Mouse (Mus musculus) CH12.LX (cell line): ENCODE data around the gene Adnp. TPM values are rescaled to one million over a fixed set of nuclear protein-coding genes. Genes with fewer than 3 reads are reported as not detected.

Experiments
- DNase-seq: peaks from one replicate; pipeline ENCODE4 v3.0.0-alpha.2; 2013; ENCODE audit errors: extremely low read depth
- H3K27ac ChIP-seq: 2 replicates; pipeline ENCODE4 v1.5.1; 2012; ENCODE audit warnings: low read depth, mild to moderate bottlenecking, control low read depth, moderate library complexity; ENCODE audit not compliant: insufficient read depth
- H3K27me3 ChIP-seq: replicated peaks from 2 replicates; pipeline ENCODE3; 2012; ENCODE audit warnings: inconsistent platforms
- H3K36me3 ChIP-seq, 2 experiments: replicated peaks in 1 of 2; 2 replicates each; pipeline versions ENCODE3 to v1.6.1; 2012; ENCODE audit warnings: inconsistent platforms in 1 of 2, low read length in 1 of 2, mild to moderate bottlenecking in 1 of 2, mixed read lengths in 1 of 2, moderate library complexity in 1 of 2; ENCODE audit not compliant: control insufficient read depth in 1 of 2, insufficient read depth in 1 of 2
- H3K4me1 ChIP-seq, 2 experiments: 2 replicates each; pipeline ENCODE4 v1.6.1; 2012; ENCODE audit warnings: inconsistent platforms in 1 of 2, moderate library complexity in 1 of 2; ENCODE audit not compliant: insufficient read depth in 2 of 2, control insufficient read depth in 1 of 2
- H3K4me2 ChIP-seq: 2 replicates; pipeline ENCODE4 v1.6.1; 2012; ENCODE audit warnings: low read depth, mild to moderate bottlenecking, control low read depth; ENCODE audit not compliant: poor library complexity, insufficient read depth, severe bottlenecking
- H3K4me3 ChIP-seq, 3 experiments: fragments of 150-350 bp in 1 of 3; sonication (generic) in 1 of 3; replicated peaks in 1 of 3; 2 replicates each; pipeline versions ENCODE3 to v1.5.1; 2011 to 2012; ENCODE audit warnings: low read depth in 2 of 3, low read length in 2 of 3, mild to moderate bottlenecking in 2 of 3, moderate library complexity in 2 of 3, control low read depth in 1 of 3, improper control_type of control experiment in 1 of 3, inconsistent platforms in 1 of 3, mixed read lengths in 1 of 3; ENCODE audit not compliant: poor library complexity in 1 of 3
- H3K79me2 ChIP-seq: replicated peaks from 2 replicates; pipeline ENCODE4 v1.6.1; 2012; ENCODE audit warnings: mild to moderate bottlenecking, moderate library complexity; ENCODE audit not compliant: control insufficient read depth, poor library complexity, insufficient read depth, severe bottlenecking; ENCODE audit errors: extremely low read depth
- H3K9ac ChIP-seq: 2 replicates; pipeline ENCODE4 v1.6.1; 2012; ENCODE audit warnings: low read depth, mild to moderate bottlenecking, control low read depth, moderate library complexity; ENCODE audit not compliant: insufficient read depth
- H3K9me3 ChIP-seq: replicated peaks from 2 replicates; pipeline ENCODE3; 2012; ENCODE audit warnings: low read length, inconsistent platforms, mixed read lengths
- BHLHE40 ChIP-seq: IDR thresholded peaks from 2 replicates; pipeline ENCODE4 v1.6.1; 2011; ENCODE audit warnings: mild to moderate bottlenecking, low read depth, low read length, improper control_type of control experiment
- CTCF ChIP-seq, 2 experiments: IDR thresholded peaks in 1 of 2; conservative IDR thresholded peaks in 1 of 2; 2 replicates each; pipeline ENCODE4 v1.5.1; 2011 to 2012; ENCODE audit warnings: low read depth in 2 of 2, low read length in 2 of 2, improper control_type of control experiment in 1 of 2, inconsistent platforms in 1 of 2, mild to moderate bottlenecking in 1 of 2, moderate library complexity in 1 of 2
- E2F4 ChIP-seq: IDR thresholded peaks from 2 replicates; pipeline ENCODE4 v1.6.1; 2011; ENCODE audit warnings: low read depth, low read length, improper control_type of control experiment; ENCODE audit not compliant: insufficient replicate concordance
- ETS1 ChIP-seq: conservative IDR thresholded peaks from 2 replicates; pipeline ENCODE4 v1.6.1; 2012; ENCODE audit warnings: low read depth, mild to moderate bottlenecking, inconsistent platforms, low read length, improper control_type of control experiment, moderate library complexity
- IRF4 ChIP-seq: IDR thresholded peaks from 2 replicates; pipeline ENCODE4 v1.6.1; 2014; ENCODE audit warnings: low read depth, mild to moderate bottlenecking, inconsistent platforms, low read length, improper control_type of control experiment
- JUND ChIP-seq: conservative IDR thresholded peaks from 2 replicates; pipeline ENCODE4 v1.6.1; 2011; ENCODE audit warnings: low read depth, low read length, improper control_type of control experiment
- KAT2A ChIP-seq: IDR thresholded peaks from 2 replicates; pipeline ENCODE4 v1.6.1; 2012; ENCODE audit warnings: low read length, improper control_type of control experiment, inconsistent platforms; ENCODE audit not compliant: insufficient replicate concordance
- MAFK ChIP-seq: IDR thresholded peaks from 2 replicates; pipeline ENCODE4 v1.6.1; 2011; ENCODE audit warnings: low read length, improper control_type of control experiment; ENCODE audit not compliant: insufficient replicate concordance
- MAZ ChIP-seq: IDR thresholded peaks from 2 replicates; pipeline ENCODE4 v1.6.1; 2012; ENCODE audit warnings: low read depth, mild to moderate bottlenecking, inconsistent platforms, low read length, improper control_type of control experiment, moderate library complexity
- MXI1 ChIP-seq: IDR thresholded peaks from 2 replicates; pipeline ENCODE4 v1.6.1; 2011; ENCODE audit warnings: mild to moderate bottlenecking, low read depth, low read length, improper control_type of control experiment
- MYC ChIP-seq: IDR thresholded peaks from 2 replicates; pipeline ENCODE4 v1.6.1; 2011; ENCODE audit warnings: low read depth, mild to moderate bottlenecking, improper control_type of control experiment, low read length
- NELFE ChIP-seq: IDR thresholded peaks from 2 replicates; pipeline ENCODE4 v1.6.1; 2011; ENCODE audit warnings: low read depth, low read length, improper control_type of control experiment
- NRF1 ChIP-seq: IDR thresholded peaks from 2 replicates; pipeline ENCODE4 v1.6.1; 2014; ENCODE audit warnings: low read depth, mild to moderate bottlenecking, inconsistent platforms, low read length, improper control_type of control experiment, moderate library complexity
- PAX5 ChIP-seq: IDR thresholded peaks from 2 replicates; pipeline ENCODE4 v1.6.1; 2012; ENCODE audit warnings: low read length, inconsistent platforms, mixed read lengths
- POLR2AphosphoS2 ChIP-seq: IDR thresholded peaks from 2 replicates; pipeline ENCODE4 v1.6.1; 2011; ENCODE audit warnings: low read depth, low read length, improper control_type of control experiment
- SIN3A ChIP-seq: IDR thresholded peaks from 2 replicates; pipeline ENCODE4 v1.6.1; 2012; ENCODE audit warnings: low read length, improper control_type of control experiment, inconsistent platforms
- SMC3 ChIP-seq: IDR thresholded peaks from 2 replicates; pipeline ENCODE4 v1.6.1; 2011; ENCODE audit warnings: low read depth, low read length, improper control_type of control experiment
- TBP ChIP-seq: conservative IDR thresholded peaks from 2 replicates; pipeline ENCODE4 v1.6.1; 2011; ENCODE audit warnings: low read depth, low read length, improper control_type of control experiment
- USF1 ChIP-seq: IDR thresholded peaks from 2 replicates; pipeline ENCODE4 v1.6.1; 2014; ENCODE audit warnings: low read depth, mild to moderate bottlenecking, inconsistent platforms, low read length, improper control_type of control experiment
- ZMIZ1 ChIP-seq: IDR thresholded peaks from 2 replicates; pipeline ENCODE4 v1.6.1; 2012; ENCODE audit warnings: low read depth, mild to moderate bottlenecking, inconsistent platforms, low read length, improper control_type of control experiment
- dilution Hi-C: fragments of 300-500 bp; cut with MboI; formaldehyde crosslinking; loops from 2 replicates; pipeline ENCODE4 v1.14.3; 2020; ENCODE audit warnings: low sequenced_read_pairs; ENCODE audit not compliant: extremely low pct_unique_long_range_greater_than_20kb, extremely low pct_ligation_motif_present
- in situ Hi-C: fragments of 300-500 bp; cut with MboI; formaldehyde crosslinking; loops from 3 replicates; pipeline ENCODE4 v1.14.3; 2019; ENCODE audit warnings: low sequenced_read_pairs, low pct_ligation_motif_present, low pct_unique_long_range_greater_than_20kb, mixed read lengths
- polyA plus RNA-seq: library from polyadenylated mRNA; unstranded; fragments of >175 nt; gene quantifications from 2 replicates; pipeline ENCODE4 v1.2.1, GENCODE M21; 2012; ENCODE audit warnings: low read depth; ENCODE audit not compliant: insufficient read length
- total RNA-seq, 2 experiments: library from RNA; depleted of rRNA; stranded (reverse); fragments of 300-350 nt in 1 of 2; fragments of >200 nt in 1 of 2; gene quantifications; 2 replicates each; pipeline ENCODE4 v1.2.3; 2012 to 2014

Gene Adnp
- total and polyA plus RNA-seq, 3 experiments = 1.3 to 12.9 (median 3.3) TPM

DNA sequence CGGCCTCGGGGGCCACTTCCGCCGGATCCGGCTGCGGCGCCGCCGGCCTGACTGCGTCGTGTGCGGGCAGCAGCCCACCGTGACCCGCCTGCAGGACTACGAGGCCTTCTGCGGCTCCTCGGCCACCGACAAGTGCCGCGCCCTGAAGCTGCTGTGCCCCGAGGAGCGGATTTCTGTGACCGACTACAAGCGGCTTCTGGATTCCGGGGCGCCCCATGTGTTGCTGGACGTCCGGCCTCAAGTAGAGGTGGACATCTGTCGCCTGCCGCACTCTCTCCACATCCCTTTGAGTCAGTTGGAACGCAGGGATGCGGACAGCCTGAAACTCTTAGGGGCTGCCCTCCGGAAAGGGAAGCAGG lies 24.5 kb upstream of the Adnp start:
- peaks cover 44% of the 10 kb centered on the region for H3K79me2 ChIP-seq
- DNase-seq = no peak
- no peaks in the 10 kb centered on the region for H3K27me3 ChIP-seq
- H3K9me3 ChIP-seq = no peaks in the 10 kb centered on the region
- peak overlapping the region; percentile 78 for H3K4me2 ChIP-seq
- TF ChIP-seq NELFE = no peak
- no peak for TF ChIP-seq NRF1
- no peak for TF ChIP-seq TBP
- no peak for TF ChIP-seq MAFK
- no peak for TF ChIP-seq SIN3A
- no peak for TF ChIP-seq CTCF (conservative IDR thresholded peaks at IDR 0.05 in 1 of 2, IDR thresholded peaks at IDR 0.05 in 1 of 2; ENCODE audit: low read depth in 2 of 2, low read length in 2 of 2)
- TF ChIP-seq JUND = no peak
- TF ChIP-seq MXI1 = no peak
- no peak for TF ChIP-seq MAZ
- TF ChIP-seq ZMIZ1 = no peak
- no peak for TF ChIP-seq ETS1
- no peak for TF ChIP-seq POLR2AphosphoS2
- TF ChIP-seq BHLHE40 = no peak
- no peak for TF ChIP-seq IRF4
- TF ChIP-seq USF1 = no peak
- TF ChIP-seq MYC = no peak
- no peak for TF ChIP-seq SMC3
- TF ChIP-seq KAT2A = no peak
- TF ChIP-seq E2F4 = no peak
- no peak overlapping the region for H3K9ac ChIP-seq
- in situ Hi-C loops (no loop called here), dilution Hi-C loops (no loop called here)
- H3K4me1 ChIP-seq = peaks cover 9 to 34% of the 10 kb centered on the region in 2 experiments
- H3K4me3 ChIP-seq = peak overlapping the region; percentile 93 to 99 (median 98)
- H3K27ac ChIP-seq = no peak overlapping the region
- H3K36me3 ChIP-seq = peaks cover 0 to 37% of the 10 kb centered on the region in 2 experiments

DNA sequence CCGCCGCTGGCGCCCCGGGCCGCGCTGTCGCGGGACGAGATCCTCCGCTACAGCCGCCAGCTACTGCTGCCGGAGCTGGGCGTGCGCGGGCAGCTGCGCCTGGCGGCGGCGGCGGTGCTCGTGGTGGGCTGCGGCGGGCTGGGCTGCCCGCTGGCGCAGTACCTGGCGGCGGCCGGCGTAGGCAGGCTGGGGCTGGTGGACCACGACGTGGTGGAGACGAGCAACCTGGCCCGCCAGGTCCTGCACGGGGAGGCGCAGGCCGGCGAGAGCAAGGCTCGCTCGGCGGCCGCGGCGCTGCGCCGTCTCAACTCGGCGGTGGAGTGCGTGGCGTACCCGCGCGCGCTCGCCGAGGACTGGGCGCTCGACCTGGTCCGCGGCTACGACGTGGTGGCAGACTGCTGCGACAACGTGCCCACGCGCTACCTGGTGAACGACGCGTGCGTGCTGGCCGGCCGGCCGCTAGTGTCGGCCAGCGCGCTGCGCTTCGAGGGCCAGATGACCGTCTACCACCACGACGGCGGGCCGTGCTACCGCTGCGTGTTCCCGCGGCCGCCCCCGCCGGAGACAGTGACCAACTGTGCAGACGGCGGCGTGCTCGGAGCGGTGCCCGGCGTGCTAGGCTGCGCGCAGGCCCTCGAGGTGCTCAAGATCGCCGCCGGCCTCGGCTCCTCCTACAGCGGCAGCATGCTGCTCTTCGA lies 24.0 kb upstream of the Adnp start:
- Histone ChIP-seq H3K4me2 (peak overlapping the region; percentile 78), H3K4me3 (peak overlapping the region; percentile 93 to 99 (median 98)), H3K27ac (0 out of 2 replicates have a peak overlapping the region, but pooled peaks have one; percentile 2), H3K27me3 (no peaks in the 10 kb centered on the region), H3K9ac (peak overlapping the region; percentile 92), H3K9me3 (no peaks in the 10 kb centered on the region), H3K79me2 (peaks cover 44% of the 10 kb centered on the region), H3K36me3 (peaks cover 3 to 42% of the 10 kb centered on the region in 2 experiments), H3K4me1 (peaks cover 9 to 34% of the 10 kb centered on the region in 2 experiments)
- DNase-seq = no peak
- TF ChIP-seq PAX5 (no peak), NRF1 (peak; percentile 57), BHLHE40 (no peak)
- in situ Hi-C loops (no loop called here), dilution Hi-C loops (no loop called here)
